Mouse (Mus musculus) ES-E14 (cell line): ENCODE results near the gene Peg3.

Experiments used
- CHD2 ChIP-seq: IDR thresholded peaks from 2 replicates; pipeline ENCODE4 v1.6.1; 2014; ENCODE audit warnings: mild to moderate bottlenecking, low read depth, low read length, inconsistent platforms
- MAFK ChIP-seq: IDR thresholded peaks from 2 replicates; pipeline ENCODE4 v1.6.1; 2014; ENCODE audit warnings: mild to moderate bottlenecking, low read depth, low read length, inconsistent platforms; ENCODE audit not compliant: insufficient read depth
- ZNF384 ChIP-seq: IDR thresholded peaks from 2 replicates; pipeline ENCODE4 v1.6.1; 2012; ENCODE audit warnings: low read depth, low read length, inconsistent platforms

DNA sequence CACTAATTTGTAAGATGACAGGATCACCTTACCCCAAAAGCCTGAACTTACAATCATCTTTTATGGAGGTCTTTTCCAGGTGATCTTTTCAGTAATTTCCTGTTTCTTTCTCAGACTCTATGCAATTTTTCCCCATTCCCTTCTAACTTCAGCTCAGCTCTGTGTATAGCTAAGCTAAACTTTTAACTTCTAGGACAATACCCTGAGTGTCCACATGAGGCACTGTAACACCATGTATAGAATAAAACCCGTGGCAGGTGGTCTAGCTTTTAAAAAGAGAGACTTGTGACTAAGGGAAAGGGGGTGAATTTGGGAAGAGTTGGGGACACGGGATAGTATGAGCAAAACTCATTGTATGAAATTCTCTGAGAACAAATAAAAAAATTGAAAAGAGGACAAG, 70.6 kb downstream of the Peg3 start:
- TF ChIP-seq MAFK (no peak), CHD2 (no peak), ZNF384 (no peak)
